Mouse (Mus musculus) T-cell, adult 2 months (primary cell): ENCODE measurements around the gene Pamr1.

Experiments
- DNase-seq: peaks from one replicate; pipeline ENCODE4 v3.0.0; 2022; ENCODE audit warnings: low spot score

Pamr1 gene

DNA sequence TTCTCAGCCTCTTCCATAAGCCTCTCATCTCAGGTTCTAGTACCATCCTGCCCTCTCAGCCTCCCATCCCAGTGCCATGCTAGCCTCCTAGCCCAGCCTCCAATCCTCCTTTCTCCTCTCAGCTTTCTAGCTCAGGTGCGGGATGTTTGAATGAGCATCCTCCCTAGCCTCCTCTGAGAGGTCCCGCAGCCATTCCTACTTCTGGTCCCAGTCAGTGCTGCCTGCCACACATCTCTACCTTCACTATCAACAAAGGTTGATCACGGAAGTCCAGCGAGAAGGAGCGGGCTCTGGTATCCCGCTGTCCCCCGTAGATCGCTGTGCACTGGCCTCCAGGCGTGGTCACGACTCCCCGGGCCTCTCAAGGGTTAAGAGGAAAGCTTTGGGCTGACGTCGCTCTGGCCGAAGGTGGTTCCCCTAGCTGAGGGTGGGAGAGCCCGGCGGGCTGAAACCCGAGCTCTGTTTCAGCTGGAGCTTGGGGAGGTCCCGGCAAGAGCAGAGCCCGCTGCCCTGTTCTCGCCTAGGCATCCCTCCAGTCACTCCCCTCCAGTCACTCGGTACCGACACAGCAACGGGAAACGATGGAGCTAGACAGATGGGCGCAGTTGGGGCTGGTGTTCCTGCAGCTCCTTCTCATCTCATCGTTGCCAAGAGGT lies at the start of gene Pamr1:
Gene Pamr1 (plus strand): TSS at position 402 of the 656 bp plus-strand sequence.
- DNase-seq: no peak

DNA sequence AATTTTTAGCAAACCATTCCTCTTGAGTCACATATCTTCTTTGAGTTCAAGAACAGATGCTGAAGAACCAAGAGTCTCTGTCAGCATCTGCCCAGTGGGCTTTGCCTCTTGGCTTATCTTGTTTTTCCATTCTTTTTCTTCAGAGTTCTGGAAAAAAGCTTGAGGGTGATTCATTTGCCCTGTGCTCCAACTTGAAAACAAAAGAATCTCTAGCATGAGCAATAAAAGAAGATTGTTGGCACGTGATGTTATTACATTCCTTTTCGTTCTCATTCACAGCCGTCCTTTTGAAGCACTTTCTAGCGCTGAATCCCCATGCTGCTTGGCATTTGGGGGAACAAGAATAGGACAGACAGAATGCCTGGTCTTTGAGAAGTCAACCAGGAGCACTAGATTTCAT lies 42.2 kb upstream of the Pamr1 start:
- no peak for DNase-seq

DNA sequence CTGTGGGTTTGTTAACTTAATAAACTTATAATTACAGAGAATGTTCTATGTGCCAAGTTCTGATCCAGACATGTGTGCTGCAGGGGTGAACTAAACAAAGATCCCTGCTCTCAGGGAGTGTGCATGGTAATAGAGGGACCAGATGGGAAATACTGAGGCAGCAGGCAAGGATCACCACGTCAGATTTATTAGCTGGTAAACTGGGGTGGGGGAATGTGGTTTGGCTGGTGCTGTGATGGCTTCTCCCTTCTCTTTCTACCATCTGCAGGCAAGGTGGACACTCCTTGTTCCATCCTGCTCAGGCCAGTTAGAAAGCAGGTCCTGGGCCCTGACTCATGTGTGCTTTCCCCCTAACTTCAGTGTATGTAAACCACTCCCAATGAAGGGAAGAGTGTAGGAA lies 41.7 kb upstream of the Pamr1 start:
- no peak for DNase-seq

DNA sequence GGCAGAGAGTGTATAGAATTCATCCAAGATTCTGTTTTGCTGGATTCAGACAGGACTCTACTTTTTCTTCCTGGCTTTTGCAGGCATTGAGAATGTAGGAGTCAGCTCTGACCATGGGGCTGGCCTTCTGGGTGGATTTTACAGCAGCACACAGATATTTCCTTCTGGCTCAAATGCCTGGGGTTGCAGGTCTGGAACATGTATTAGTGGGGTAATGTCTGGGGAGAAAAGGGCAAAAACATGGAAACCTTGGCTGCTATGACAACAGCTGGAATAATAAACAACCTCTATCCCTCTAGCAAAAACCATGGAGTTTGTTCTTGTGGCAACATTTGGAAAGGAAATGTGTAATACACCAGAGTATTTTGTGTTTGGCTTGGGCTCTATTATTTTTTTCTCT lies 29.9 kb upstream of the Pamr1 start:
- no peak for DNase-seq

DNA sequence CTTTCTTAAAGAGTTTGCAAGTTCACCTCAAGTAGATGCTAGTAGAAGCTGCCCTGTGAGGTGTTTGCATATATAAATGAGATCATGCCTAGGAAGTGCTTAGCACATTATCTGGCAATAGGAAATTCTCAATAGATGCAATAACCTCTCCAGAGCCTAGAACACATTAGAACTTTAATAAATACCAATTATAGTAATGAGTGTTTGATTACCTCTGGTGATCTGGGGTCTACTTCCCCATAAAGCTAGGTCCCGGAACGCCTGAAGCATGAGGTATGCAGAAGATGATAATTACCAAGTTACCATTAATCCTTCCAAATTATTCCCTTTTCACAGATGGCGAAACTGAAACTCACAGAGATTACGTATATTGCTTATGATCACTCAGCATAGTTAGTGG lies 22.2 kb upstream of the Pamr1 start:
- no peak for DNase-seq

DNA sequence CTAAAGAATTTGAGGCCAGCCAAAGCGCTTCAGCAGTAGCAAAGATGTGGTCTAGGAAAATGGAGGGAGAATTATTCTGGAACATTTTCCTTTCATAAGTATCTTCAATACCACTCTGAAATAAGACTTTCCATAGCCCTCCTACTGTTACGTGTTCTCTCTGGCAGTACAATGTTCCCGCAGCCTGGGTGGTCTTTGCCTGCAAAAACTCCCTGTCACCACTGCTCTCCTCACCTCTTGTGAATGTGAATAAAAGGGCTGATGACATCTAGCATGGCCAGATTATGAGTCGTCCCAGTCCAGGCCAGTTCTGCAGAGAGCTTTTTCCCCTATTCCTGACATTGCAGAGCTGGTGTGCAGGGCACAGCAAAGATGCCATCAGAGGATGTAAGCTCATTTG lies 16.4 kb upstream of the Pamr1 start:
- DNase-seq: no peak

DNA sequence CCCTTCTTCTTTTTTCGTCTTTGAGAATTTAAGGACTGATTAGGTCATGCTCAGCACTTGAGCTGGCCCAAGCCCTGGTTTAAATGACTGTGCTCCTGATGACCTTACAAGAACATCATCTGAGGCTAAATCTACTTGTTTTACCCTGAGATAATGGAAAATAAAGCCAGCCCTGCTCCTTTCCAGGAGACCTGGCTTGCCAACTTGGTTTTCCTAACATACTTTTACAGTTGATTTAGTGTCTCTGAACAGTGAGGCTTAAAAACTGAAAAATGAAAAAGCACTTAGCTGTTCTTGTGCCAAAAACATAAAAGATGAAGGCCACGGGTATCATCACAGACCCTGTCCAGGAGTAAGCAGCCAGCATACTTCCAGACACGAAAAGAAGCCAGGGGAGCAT lies 13.0 kb upstream of the Pamr1 start:
- DNase-seq: no peak

DNA sequence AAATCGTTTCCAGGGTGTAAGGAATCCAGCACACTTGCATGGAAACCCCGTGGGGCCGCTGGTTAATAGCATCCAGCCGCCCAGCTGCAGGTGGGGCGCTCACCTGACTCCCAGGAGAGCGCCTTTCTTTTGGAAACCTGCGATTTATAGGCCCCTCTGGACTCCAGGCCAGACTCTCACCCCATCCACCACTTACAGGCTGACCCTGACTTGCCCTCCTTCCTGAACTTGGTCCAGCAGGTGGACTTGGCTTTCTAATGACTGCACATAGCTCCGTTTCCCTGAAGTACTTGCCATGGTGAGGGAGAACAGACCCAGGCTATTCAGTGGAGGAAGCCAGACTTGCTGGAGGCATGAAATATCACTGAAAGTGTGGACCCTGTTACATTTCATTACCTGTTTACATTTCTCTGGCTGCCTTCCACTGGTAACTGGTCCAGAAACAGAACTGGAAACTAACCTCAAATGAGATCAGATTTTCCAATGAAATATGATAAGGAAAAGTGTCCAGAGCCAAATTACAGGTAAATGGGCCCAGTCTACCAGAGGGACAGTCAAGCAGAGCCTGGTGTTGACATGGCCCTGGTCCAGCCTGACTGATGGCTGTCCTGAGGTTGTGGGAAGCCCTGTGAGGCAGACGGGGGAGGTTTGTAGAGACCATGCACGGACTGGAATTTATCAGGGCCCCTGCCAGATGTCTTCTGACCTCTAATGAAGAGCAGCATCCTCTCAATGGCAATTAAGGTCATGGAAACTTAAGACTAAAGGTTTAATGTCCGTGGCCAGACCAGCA lies 9.2 kb upstream of the Pamr1 start:
- no peak for DNase-seq

DNA sequence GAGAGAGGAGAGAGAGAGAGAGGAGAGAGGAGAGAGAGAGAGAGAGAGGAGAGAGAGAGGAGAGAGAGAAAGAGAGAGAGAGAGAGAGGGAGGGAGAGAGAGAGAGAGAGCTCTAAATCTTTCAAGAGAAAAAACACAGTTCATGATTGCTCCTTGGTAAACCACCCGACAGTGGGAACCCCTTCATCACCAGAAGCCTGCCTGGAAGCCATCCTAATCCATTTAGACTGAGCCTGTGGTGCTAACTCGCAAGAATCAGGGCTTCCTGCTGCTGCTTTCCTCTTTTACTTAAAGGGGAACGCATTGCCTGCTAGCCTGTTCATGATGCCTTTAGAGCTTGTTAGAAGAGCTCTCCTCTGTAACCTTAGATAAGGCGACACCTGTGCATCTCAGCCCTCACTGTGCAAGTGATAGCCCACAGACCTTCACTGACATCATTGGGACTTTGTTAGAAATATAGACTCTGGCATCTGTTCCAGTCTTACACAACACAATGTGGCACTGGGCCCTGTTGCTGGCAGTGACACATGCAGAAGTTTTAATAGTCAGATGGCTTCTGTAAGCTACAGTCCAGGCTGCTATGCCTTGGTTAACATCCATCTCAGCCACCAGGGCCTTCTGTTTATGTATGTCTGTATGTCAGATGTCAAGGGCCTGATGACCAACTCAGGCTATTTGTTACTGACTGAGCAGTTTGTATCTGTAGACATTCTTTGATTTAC lies 8.2 kb upstream of the Pamr1 start:
- DNase-seq: no peak

DNA sequence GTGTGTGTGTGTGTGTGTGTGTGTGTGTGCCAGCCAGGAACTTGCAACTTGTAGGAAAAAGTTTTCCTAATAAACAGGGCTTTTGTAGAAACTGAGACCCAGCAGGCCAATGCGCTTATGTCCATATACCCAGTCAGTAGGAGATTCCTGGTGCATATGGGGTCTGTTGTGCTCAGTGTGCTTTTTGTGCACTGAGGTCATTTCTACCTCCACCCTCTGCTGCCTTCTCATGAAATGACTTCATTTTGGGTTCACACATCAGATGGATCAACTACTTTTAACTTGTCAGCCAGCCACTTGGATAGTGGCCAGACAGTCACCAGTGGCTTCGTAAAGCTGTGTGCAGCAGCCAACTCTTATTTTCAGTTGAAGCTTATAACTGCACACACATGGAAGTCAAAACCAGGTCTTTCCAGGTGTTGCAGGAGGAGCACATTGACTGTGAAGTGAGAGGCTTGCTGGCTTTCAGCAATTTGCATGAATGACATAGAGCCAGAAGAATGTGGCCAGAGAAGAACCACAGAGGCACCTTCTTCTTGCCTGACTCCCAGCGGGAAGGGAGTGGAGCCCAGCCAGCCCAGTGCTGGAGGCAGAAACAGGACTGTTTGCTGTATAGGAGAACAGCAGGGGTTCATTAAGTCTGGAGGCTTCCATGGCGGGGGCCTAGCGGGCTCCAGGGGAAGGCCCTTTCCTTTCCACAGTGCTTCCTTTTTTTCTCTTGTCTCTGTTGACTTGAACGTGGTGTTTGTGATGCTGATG lies 5.7 kb upstream of the Pamr1 start:
- DNase-seq: no peak

DNA sequence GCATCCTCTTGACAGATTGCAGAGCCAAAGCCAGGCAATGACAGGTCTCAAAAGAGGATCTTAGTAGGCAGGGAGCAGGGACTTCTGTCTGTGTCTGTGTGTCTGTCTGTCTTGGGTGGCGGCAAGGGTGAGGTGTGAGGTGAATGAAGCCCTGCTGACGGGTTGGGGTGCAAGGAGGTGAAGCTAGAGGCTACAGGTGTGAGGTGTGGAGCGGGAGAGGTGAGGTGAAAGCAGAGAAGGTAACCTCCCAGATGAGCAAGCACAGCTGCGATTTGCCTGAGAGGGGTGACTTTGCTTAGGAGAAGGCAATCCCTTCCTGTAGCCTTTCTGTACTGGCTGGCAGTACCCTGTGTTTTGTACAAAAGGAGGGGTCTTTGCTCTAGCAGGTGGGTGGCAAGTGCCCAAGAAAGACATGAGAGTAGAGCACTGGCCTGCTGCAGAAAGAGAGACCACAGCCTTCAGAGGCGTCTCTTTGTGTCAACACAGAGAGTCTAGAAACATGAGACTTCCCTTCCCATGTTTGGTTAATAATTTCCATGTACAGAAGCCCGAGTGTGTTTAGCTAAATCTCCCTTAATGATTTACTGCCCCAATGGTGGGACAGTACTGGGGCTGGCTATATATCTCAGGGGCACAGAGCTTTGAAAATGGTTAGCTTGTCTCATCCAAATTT lies 1.2 kb downstream of the Pamr1 start:
- no peak for DNase-seq

DNA sequence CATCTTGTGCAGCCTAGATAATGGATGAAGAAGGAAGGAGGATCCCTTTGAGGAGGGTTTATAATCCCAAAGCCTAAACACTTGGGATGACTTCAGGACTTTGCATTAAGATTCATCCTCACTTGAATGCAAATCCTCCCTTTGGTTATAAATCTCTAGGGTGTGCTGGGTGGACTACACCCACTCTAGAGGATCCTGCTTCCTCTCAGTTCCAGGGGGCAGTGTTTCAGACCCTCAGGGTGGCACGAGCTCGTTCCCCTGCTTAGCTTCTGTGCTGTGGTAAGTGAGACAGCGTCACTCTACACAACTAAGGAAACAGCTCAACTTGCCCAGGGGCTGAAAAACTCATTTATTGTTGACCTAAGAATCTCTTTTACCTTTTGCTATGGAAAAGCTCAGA lies 1.8 kb downstream of the Pamr1 start:
- no peak for DNase-seq

DNA sequence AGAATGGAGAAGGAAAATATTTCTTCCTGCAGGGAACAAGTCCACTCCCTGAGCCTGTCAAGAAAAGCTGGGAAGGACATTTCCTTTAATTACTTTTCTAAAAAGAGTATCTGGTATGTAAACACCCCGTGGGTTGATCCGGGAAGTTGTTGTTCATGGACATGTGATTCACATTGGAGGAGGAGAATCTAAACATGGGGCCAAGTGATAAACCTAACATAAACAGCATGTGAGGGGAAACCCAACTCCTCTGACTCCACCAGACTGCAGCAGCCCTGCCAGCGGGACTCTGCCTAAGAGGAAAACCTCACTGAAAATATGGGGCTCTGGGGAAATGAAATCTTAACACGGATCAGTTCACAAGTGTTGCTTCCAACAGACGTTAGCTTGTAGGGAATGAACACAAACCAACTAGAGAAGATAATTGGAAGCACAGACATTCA lies 2.3 kb downstream of the Pamr1 start:
- no peak for DNase-seq

DNA sequence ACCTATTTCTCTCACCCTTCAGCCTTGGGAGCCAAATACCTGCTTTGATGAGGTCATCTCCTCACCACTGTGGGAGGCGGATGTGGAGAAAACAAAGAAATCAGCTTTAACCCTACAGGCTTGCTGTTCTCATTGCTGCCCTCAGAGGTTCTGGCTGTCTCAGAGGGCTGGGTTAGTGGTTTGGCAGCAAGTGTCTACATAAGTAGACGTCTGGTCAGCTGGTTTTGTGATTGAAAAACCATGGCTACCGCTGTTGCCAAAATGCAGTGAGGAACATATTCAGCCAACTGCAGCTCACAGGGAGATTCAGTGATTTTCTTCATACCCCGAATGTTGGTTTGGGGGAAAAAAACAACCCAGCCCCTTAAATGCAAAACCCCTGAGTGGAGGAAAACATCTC lies 7.3 kb downstream of the Pamr1 start:
- no peak for DNase-seq

DNA sequence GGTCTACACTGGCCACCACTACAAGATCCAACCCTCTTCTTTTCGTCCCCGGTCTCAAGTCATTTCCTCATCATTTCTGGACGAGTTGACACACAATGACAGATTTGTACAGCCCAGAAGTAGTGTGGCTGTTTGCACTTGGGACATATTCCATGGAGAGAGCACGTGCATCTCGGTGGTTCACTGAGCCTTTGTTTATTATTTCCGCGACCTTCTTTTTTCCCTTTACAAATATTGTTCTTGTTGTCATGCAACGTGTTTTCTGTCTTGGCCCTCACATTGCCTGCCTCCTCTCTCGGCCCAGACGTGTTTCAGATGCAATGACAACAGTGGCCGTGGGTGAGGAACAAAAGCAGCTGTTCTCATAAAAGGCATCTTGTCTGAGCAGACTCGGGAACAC lies 9.2 kb downstream of the Pamr1 start:
- no peak for DNase-seq

DNA sequence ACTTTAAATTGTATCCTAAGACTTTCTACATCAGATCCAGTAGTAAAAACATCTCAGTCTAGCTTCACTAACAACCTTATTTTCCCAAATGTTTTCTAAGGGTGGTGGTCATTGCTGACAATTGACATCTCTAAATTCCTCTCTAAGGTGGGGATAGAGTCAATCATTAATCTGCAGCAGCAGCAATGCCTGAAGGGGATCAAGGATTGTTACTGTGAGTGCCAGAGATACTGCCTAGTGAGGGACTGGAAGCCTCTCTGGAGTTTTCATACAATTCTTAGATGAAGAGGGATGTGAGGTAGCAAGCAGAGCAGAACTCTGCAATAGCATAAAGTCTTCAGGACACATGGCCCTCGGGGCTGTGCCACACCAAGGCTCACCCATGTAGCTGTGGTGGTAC lies 14.0 kb downstream of the Pamr1 start:
- DNase-seq: no peak

DNA sequence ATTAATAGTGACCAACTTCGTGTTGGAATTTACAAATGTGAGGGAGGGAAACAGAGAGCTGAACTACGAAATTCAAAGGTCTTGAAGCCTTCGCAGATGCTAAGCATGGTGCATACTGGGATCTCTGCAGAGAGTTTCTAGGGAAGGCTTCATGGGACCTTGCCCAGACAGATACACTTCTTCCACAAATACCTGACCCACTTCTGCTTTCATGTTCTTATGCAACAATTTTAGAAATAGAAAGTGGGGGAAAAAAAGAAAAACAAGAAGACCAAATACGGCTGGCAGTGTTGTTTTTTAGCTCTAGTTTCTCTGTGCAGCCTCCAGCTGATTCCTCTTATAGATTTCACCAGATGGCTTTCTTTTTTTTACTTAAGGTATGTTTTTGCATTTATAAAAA lies 29.4 kb downstream of the Pamr1 start:
- no peak for DNase-seq

DNA sequence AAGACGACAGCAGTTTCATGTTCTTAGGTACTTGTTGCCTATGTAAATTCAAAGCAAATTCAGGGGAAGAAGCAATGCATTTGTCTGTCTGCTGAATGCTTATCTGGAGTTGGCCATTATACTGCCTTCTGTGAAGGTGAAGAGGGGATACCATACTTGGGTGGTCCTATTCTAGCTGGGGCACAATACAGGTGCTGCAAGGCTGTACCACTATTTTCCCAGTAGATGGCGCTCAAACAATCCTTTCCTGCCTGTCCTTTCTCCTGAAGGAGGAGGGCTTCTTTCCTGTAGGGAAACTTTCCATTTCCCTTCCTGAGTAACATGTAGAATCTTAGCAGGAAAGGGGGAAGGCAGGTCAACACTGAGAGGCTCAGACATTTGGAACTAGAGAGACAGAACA lies 40.2 kb downstream of the Pamr1 start:
- no peak for DNase-seq

DNA sequence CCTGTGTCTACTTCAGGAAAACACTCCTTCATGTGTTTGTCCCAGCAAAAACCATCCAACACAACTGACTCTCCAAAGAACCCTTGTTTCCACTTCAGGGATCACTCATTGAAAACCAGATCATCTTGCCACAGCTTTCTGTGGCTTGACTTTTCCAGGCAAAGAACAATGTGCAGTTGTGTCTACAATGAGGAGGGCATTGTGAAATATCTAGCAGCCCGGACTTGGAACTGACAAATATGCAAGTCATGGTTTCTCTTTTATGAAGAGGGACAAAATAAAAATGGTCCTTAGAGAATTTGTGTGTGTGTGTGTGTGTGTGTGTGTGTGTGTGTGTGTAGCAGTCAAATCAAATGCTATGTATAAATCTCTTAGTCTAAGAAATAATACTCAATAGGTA lies 44.7 kb downstream of the Pamr1 start:
- no peak for DNase-seq

DNA sequence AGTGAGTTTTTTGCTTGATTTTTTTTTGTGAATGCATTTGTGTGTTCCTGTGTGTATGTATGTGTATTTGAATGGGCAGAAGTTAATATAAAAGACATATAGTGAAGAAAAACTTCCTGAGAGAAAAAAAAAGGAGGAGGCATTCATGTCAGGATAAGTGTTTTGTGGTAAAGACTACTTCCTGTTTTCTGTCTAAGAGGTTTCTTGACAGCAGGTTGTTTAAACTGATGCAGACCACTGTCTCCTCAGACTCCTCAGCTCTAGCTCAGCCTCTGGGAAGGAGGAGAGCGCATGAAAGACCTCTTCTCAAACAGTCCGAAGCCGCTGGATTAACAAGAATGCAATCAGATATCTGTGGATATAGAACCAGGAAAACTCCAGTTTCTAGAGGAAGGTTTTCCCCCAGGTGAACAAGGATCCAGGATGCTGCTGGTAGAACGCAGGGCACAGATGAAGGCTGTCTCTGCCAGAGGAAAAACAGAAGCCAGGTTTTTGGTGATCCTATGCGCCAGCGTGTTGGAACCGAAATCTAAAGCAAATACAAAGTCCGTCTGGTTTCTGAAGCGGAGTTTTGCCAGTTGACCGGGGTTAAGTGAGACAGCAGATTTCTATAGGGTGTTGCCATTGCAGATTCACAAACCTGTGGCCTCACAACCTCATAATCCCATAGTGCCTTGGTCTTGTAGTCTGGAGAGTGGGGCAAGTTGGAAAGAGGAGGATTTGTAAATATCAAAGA lies 45.8 kb downstream of the Pamr1 start:
- no peak for DNase-seq
